Mouse (Mus musculus) activated CD4-positive, CD25-positive, alpha-beta regulatory T cell, adult 4 months (primary cell): ENCODE measurements around the gene Tubgcp2. TPM values are rescaled to one million over a fixed set of nuclear protein-coding genes. Genes with fewer than 3 reads are reported as not detected.

Experiments
- ATAC-seq: one replicate; pipeline ENCODE4 v1.8.0; 2017
- polyA plus RNA-seq, 2 experiments: library from polyadenylated mRNA; unstranded; fragments of 100-300 nt; shearing (Covaris generic); gene quantifications; one replicate each; pipeline ENCODE4 v1.2.1; 2017

Gene Tubgcp2
- polyA plus RNA-seq, 2 experiments from 2014 or later = 22.2 to 23.0 TPM

GRCm38 (mm10) chr7:140047811-140048311 lies 11.4 kb upstream of the Tubgcp2 start:
- no peak for ATAC-seq

GRCm38 (mm10) chr7:140045546-140045945 lies 9.1 kb upstream of the Tubgcp2 start:
- no peak for ATAC-seq

- ATAC-seq = no peak
Observed at GRCm38 (mm10) chr7:140042728-140043127, 6.3 kb upstream of the Tubgcp2 start.

- ATAC-seq = no peak
Observed at GRCm38 (mm10) chr7:140037171-140037555, 694 bp upstream of the Tubgcp2 start.

GRCm38 (mm10) chr7:140035456-140035855 lies 1.0 kb downstream of the Tubgcp2 start:
- ATAC-seq = no peak

- ATAC-seq = no peak
Observed at GRCm38 (mm10) chr7:140033386-140033785, 3.1 kb downstream of the Tubgcp2 start.

- ATAC-seq = no peak
Observed at GRCm38 (mm10) chr7:140032366-140032765, 4.1 kb downstream of the Tubgcp2 start.

- no peak for ATAC-seq
Observed at GRCm38 (mm10) chr7:140031771-140032170, 4.7 kb downstream of the Tubgcp2 start.

GRCm38 (mm10) chr7:140011336-140011735 lies 25.1 kb downstream of the Tubgcp2 start:
- ATAC-seq = no peak

- no peak for ATAC-seq
Observed at GRCm38 (mm10) chr7:140007781-140008180, 28.7 kb downstream of the Tubgcp2 start.

- ATAC-seq = no peak
Observed at GRCm38 (mm10) chr7:140006861-140007611, 29.4 kb downstream of the Tubgcp2 start.

- no peak for ATAC-seq
Observed at GRCm38 (mm10) chr7:140004666-140005065, 31.8 kb downstream of the Tubgcp2 start.

- no peak for ATAC-seq
Observed at GRCm38 (mm10) chr7:140001086-140001740, 35.3 kb downstream of the Tubgcp2 start.

- no peak for ATAC-seq
Observed at GRCm38 (mm10) chr7:139998691-139999350, 37.6 kb downstream of the Tubgcp2 start.

GRCm38 (mm10) chr7:139994676-139995075 lies 41.8 kb downstream of the Tubgcp2 start:
- peak; percentile 60 for ATAC-seq

- no peak for ATAC-seq
Observed at GRCm38 (mm10) chr7:139994202-139994601, 42.3 kb downstream of the Tubgcp2 start.

GRCm38 (mm10) chr7:139993532-139993931 lies 42.9 kb downstream of the Tubgcp2 start:
- ATAC-seq = no peak

GRCm38 (mm10) chr7:139992406-139992805 lies 44.1 kb downstream of the Tubgcp2 start, which contains the start of gene Adam8:
Gene Adam8, minus strand, starts transcription at chr7:139992562.
- peak; percentile 77 for ATAC-seq

- ATAC-seq = peak; percentile 22
Observed at GRCm38 (mm10) chr7:139990864-139991394, 45.5 kb downstream of the Tubgcp2 start.

- no peak for ATAC-seq
Observed at GRCm38 (mm10) chr7:139988272-139988671, 48.2 kb downstream of the Tubgcp2 start.

GRCm38 (mm10) chr7:139984505-139984904 lies 52.0 kb downstream of the Tubgcp2 start:
- ATAC-seq = no peak

- ATAC-seq = no peak
Observed at GRCm38 (mm10) chr7:139982058-139982457, 54.4 kb downstream of the Tubgcp2 start.

- no peak for ATAC-seq
Observed at GRCm38 (mm10) chr7:139980778-139981177, 55.7 kb downstream of the Tubgcp2 start.
